Mouse (Mus musculus): Measurements from ENCODE around the gene Pafah1b2.

GRCm38 (mm10) chr9:45981331-45981730 is 31.2 kb downstream of the Pafah1b2 start:
- TF ChIP-seq CTCF (IDR thresholded peaks at IDR 0.05; ENCODE audit: low read depth, low read length) (no peak), GATA2 (IDR thresholded peaks at IDR 0.05; ENCODE audit: borderline replicate concordance, low read depth, low read length) (no peak), TAL1 (conservative IDR thresholded peaks at IDR 0.05; ENCODE audit: low read depth, low read length) (no peak)

All from G1E (cell line).